Mouse (Mus musculus) small intestine, adult 2 months (tissue): ENCODE measurements around the gene Pknox2.

Source experiments
- CTCF ChIP-seq: fragments of 200-500 bp; IDR thresholded peaks from 2 replicates; pipeline ENCODE4 v1.5.1; 2012; ENCODE audit warnings: low read depth, mild to moderate bottlenecking, control low read depth, inconsistent platforms, low read length, moderate library complexity, mixed read lengths; ENCODE audit not compliant: insufficient replicate concordance, insufficient read length; ENCODE audit errors: extremely low read depth
- POLR2A ChIP-seq: fragments of 200-500 bp; IDR thresholded peaks from 2 replicates; pipeline ENCODE4 v1.6.1; 2012; ENCODE audit warnings: low read depth, mild to moderate bottlenecking, control low read depth, inconsistent platforms, low read length, moderate library complexity

- no peak for TF ChIP-seq CTCF
- no peak for TF ChIP-seq POLR2A
These were observed 183.7 kb downstream of the Pknox2 start for GRCm38 (mm10) chr9:36963512-36963911.
